Mouse (Mus musculus) intestine, embryonic 14.5 days (tissue): ENCODE results near the gene Ccdc105. TPM values are rescaled to one million over a fixed set of nuclear protein-coding genes. Genes with fewer than 3 reads are reported as not detected.

ENCODE experiments used
- ATAC-seq: fragments of 200-750 bp; cut with Nextera tagmentation; replicated peaks from 2 replicates; pipeline ENCODE4 v1.8.0; 2017; ENCODE audit warnings: low read depth, moderate number of reproducible peaks, moderate TSS enrichment, moderate library complexity; ENCODE audit not compliant: low FRiP score, low TSS enrichment
- DNase-seq: peaks from one replicate; pipeline ENCODE4 v3.0.0-alpha.2; 2018; ENCODE audit warnings: low spot score
- H3K27ac ChIP-seq: fragments of 300-500 bp; sonication (generic); 2 replicates; pipeline ENCODE4 v1.5.1; 2014; ENCODE audit warnings: low read depth, mild to moderate bottlenecking, control low read depth
- H3K27me3 ChIP-seq: fragments of 300-500 bp; sonication (generic); replicated peaks from 2 replicates; pipeline ENCODE4 v1.6.1; 2014; ENCODE audit warnings: low read length, control low read depth; ENCODE audit not compliant: control insufficient read depth, insufficient read depth
- H3K36me3 ChIP-seq: fragments of 300-500 bp; sonication (generic); 2 replicates; pipeline ENCODE4 v1.6.1; 2014; ENCODE audit warnings: low read length, control low read depth; ENCODE audit not compliant: control insufficient read depth, insufficient read depth
- H3K4me1 ChIP-seq: fragments of 300-500 bp; sonication (generic); replicated peaks from 2 replicates; pipeline ENCODE4 v1.6.1; 2014; ENCODE audit warnings: low read length, control low read depth, mixed read lengths; ENCODE audit not compliant: control insufficient read depth, insufficient read depth
- H3K4me2 ChIP-seq: fragments of 300-500 bp; sonication (generic); 2 replicates; pipeline ENCODE4 v1.6.1; 2014; ENCODE audit warnings: low read length
- H3K4me3 ChIP-seq: fragments of 300-500 bp; sonication (generic); 2 replicates; pipeline ENCODE4 v1.5.1; 2014; ENCODE audit warnings: low read depth, low read length, control low read depth, mixed read lengths
- H3K9ac ChIP-seq: fragments of 300-500 bp; sonication (generic); 2 replicates; pipeline ENCODE4 v1.6.1; 2014; ENCODE audit warnings: mild to moderate bottlenecking, low read length
- H3K9me3 ChIP-seq: fragments of 300-500 bp; sonication (generic); 2 replicates; pipeline ENCODE4 v1.6.1; 2016; ENCODE audit warnings: low read length, control low read depth; ENCODE audit not compliant: control insufficient read depth
- WGBS: fragments of 180-500 bp; shearing (Covaris S2); extraction: QIAGEN DNeasy Blood & Tissue Kit; methylation state at CpG from one replicate; pipeline ENCODE4 v1.1.7; 2014; 5-methylcytosine and 5-hydroxymethylcytosine counted together
- polyA plus RNA-seq: library from polyadenylated mRNA; unstranded; fragments of >200 nt; fragmentation: Nextera tagmentation; extraction: Ambion mirVana; gene quantifications from 2 replicates; pipeline ENCODE4 v1.2.1, GENCODE M21; 2014

Ccdc105 gene
- polyA plus RNA-seq, 1 experiment from 2014 or later = not detected

DNA sequence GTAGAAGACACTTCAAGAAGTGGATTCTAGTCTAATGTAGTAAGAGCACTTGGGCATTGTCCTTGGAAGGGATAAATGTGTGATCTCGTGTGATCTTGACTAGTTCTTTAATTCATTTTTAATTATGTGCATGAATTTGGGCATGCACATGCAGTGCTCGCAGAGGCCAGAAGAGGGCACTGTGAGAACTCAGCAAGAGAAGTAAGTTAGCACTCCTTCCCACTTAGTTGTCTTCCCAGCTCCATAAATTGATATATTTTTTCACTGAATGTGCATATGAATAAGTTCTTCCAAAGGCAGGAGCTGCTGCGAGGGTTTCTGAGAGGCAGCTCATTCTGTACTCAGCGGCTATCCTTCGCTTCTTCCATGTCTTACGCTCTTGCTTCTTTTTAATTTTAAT lies 3.2 kb upstream of the Ccdc105 start:
- no peaks in the 10 kb centered on the region for H3K27me3 ChIP-seq
- no peaks in the 10 kb centered on the region for H3K36me3 ChIP-seq
- H3K9me3 ChIP-seq = no peaks in the 10 kb centered on the region
- peaks cover 5% of the 10 kb centered on the region; the same call in 1 of the 2 replicates for H3K4me1 ChIP-seq
- ATAC-seq (no peak), DNase-seq (peak; percentile 90)
- no peak overlapping the region for H3K4me3 ChIP-seq
- no peak overlapping the region for H3K9ac ChIP-seq
- WGBS = 31% methylated on average over 6 of the region's 6 CpGs
- H3K4me2 ChIP-seq = no peak overlapping the region
- H3K27ac ChIP-seq = no peak overlapping the region

DNA sequence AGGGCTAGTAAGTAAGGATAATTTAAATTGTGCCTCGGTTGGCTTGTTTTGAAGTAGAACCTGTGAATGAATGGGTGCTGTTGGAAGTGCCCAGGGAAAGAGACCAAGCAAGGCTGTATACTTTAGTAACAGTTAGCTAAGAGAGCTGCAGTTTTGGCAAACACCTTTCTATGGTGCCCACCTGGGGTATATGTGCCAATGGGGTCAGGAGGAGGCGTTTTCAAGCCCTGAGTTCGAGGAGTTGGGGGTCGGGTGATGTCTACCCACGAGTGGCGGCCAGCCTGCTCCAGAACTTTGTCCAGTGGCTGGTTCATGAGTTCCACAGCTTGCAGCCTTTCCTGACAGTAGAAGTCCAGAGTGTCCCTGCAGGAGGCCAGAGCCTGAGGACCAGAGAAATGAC lies 3.9 kb downstream of the Ccdc105 start:
- no peaks in the 10 kb centered on the region for H3K27me3 ChIP-seq
- no peak overlapping the region for H3K27ac ChIP-seq
- DNase-seq (no peak), ATAC-seq (no peak)
- H3K4me1 ChIP-seq = peaks cover 10% of the 10 kb centered on the region; the same call in 1 of the 2 replicates
- no peak overlapping the region for H3K4me3 ChIP-seq
- H3K4me2 ChIP-seq = no peak overlapping the region
- no peaks in the 10 kb centered on the region for H3K36me3 ChIP-seq
- no peaks in the 10 kb centered on the region for H3K9me3 ChIP-seq
- WGBS = 93% methylated on average over 6 of the region's 6 CpGs
- H3K9ac ChIP-seq = no peak overlapping the region

DNA sequence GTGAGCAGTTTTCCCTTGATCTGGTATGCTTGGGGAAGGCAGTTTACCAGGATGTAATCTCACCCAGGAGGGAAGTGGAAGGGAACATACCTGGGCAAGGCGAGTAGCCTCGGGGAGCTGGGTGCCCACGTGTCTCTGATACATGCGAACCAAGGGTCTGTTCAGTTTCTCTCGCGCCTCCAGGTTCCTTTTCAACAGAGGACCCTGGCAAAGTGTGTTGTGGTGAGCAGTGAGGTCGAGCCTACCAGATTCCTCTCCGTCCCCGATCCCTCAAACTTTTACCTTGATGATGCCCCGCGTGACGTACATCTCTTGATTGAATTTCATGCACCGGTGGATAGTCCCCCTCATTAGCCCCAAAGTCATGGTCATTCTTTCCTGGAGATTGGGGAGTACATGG lies 4.7 kb downstream of the Ccdc105 start:
- no peak overlapping the region for H3K4me2 ChIP-seq

GRCm38 (mm10) chr10:78747035-78747721 lies 5.7 kb downstream of the Ccdc105 start:
- DNase-seq (peak; percentile 66), ATAC-seq (peak; percentile 78)
- no peaks in the 10 kb centered on the region for H3K27me3 ChIP-seq
- H3K4me1 ChIP-seq = peaks cover 10% of the 10 kb centered on the region; the same call in 1 of the 2 replicates
- no peaks in the 10 kb centered on the region for H3K9me3 ChIP-seq
- no peaks in the 10 kb centered on the region for H3K36me3 ChIP-seq
- H3K4me2 ChIP-seq = peak overlapping the region; percentile 70
- WGBS = 1% methylated on average over 27 of the region's 27 CpGs
- peak overlapping the region; percentile 36 for H3K4me3 ChIP-seq
- H3K27ac ChIP-seq = no peak overlapping the region
- no peak overlapping the region for H3K9ac ChIP-seq

More for the DNA sequence above, 4.7 kb downstream of the Ccdc105 start:
- no peak for DNase-seq
- Histone ChIP-seq H3K27me3 (no peaks in the 10 kb centered on the region), H3K9ac (no peak overlapping the region), H3K4me1 (peaks cover 10% of the 10 kb centered on the region; the same call in 1 of the 2 replicates), H3K27ac (no peak overlapping the region), H3K36me3 (no peaks in the 10 kb centered on the region), H3K4me3 (no peak overlapping the region), H3K9me3 (no peaks in the 10 kb centered on the region)
- no peak for ATAC-seq
- WGBS = 79% methylated on average over 13 of the region's 13 CpGs

GRCm38 (mm10) chr10:78745453-78746232 lies 7.2 kb downstream of the Ccdc105 start:
- Histone ChIP-seq H3K4me1 (peaks cover 6% of the 10 kb centered on the region; the same call in 1 of the 2 replicates), H3K4me2 (no peak overlapping the region), H3K27me3 (no peaks in the 10 kb centered on the region), H3K36me3 (no peaks in the 10 kb centered on the region), H3K4me3 (no peak overlapping the region), H3K9ac (no peak overlapping the region), H3K9me3 (no peaks in the 10 kb centered on the region), H3K27ac (no peak overlapping the region)
- DNase-seq (no peak), ATAC-seq (no peak)
- 49% methylated on average over 4 of the region's 4 CpGs for WGBS

DNA sequence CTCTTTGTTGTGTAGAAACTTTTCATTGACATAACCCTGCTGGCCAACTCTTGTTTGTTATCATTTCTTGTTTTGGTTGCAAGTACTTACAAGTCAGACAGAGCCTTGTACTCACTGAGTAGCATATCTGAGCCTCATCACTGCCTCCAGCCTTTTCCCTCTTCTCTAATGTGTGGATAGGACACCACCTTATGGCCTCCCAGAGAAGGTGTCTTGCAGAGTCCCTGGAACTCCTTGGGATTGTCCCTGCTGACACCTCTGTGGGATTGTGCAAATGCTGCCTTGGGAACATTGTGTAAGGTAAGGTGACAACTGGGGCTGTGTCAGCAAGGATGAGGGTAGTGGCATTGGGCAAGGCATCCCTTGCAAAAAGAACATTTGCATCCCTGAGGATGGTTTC lies 9.1 kb downstream of the Ccdc105 start:
- no peaks in the 10 kb centered on the region for H3K36me3 ChIP-seq
- no peak overlapping the region for H3K4me2 ChIP-seq
- no peak for DNase-seq
- no peak overlapping the region for H3K9ac ChIP-seq
- peaks cover 6% of the 10 kb centered on the region; the same call in 1 of the 2 replicates for H3K4me1 ChIP-seq
- no peaks in the 10 kb centered on the region for H3K9me3 ChIP-seq
- no peaks in the 10 kb centered on the region for H3K27me3 ChIP-seq
- no peak overlapping the region for H3K27ac ChIP-seq
- no peak overlapping the region for H3K4me3 ChIP-seq
- no peak for ATAC-seq

DNA sequence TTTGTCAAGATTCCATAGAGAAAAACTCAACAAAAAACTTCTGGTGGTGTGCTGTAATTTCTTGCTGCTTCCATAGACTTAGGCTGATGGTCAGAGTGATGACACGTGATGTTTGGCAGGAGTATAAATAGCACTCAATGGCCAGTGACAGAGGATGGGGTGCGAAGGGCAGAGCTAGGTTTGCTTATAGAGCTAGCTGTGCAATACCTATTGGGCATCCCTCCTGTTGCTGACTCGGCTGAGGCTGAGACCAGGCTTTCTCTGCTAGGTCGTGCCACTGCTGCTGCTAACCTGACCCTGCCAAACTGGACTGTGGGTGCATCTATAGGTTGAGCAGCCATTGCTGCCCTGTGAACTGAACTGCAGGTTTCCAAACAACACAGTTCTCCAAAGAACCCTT lies 13.0 kb downstream of the Ccdc105 start:
- Histone ChIP-seq H3K36me3 (no peaks in the 10 kb centered on the region), H3K9ac (no peak overlapping the region), H3K27ac (no peak overlapping the region), H3K4me1 (no peaks in the 10 kb centered on the region), H3K27me3 (no peaks in the 10 kb centered on the region), H3K4me3 (no peak overlapping the region), H3K4me2 (no peak overlapping the region), H3K9me3 (no peaks in the 10 kb centered on the region)
- ATAC-seq (no peak), DNase-seq (no peak)
- WGBS = 72% methylated on average over 4 of the region's 4 CpGs

- Histone ChIP-seq H3K9me3 (no peaks in the 10 kb centered on the region), H3K4me2 (no peak overlapping the region), H3K4me3 (no peak overlapping the region), H3K4me1 (no peaks in the 10 kb centered on the region), H3K9ac (no peak overlapping the region), H3K36me3 (no peaks in the 10 kb centered on the region), H3K27me3 (no peaks in the 10 kb centered on the region), H3K27ac (no peak overlapping the region)
- DNase-seq = no peak
- 82% methylated on average over 5 of the region's 5 CpGs for WGBS
- no peak for ATAC-seq
Measured at GRCm38 (mm10) chr10:78727876-78728275, 25.0 kb downstream of the Ccdc105 start.
